Mouse (Mus musculus): ENCODE results near the gene 2210011C24Rik. TPM values are rescaled to one million over a fixed set of nuclear protein-coding genes. Genes with fewer than 3 reads are reported as not detected.

The 2210011C24Rik gene
- total RNA-seq, 2 experiments from 2014 or later, result 1.3 to 3.1 TPM

GRCm38 (mm10) chr8:83972150-83973120 is 39.5 kb downstream of the 2210011C24Rik start, which contains the start of gene Prkaca:
Gene Prkaca, plus strand, starts transcription at chr8:83972993.
- intact Hi-C loops (cut with DNase I), result loop anchor here (1.0 to 2.0 kb wide), 2 partner anchors 17 to 20 kb away; partner anchors contain the start of genes Asf1b and Gm10644

GRCm38 (mm10) chr8:83971661-83972060 is 40.3 kb downstream of the 2210011C24Rik start:
- intact Hi-C loops (cut with DNase I), result loop anchor here (1.0 to 2.0 kb wide), 2 partner anchors 16 to 21 kb away; partner anchors contain the start of genes Asf1b and Gm10644
- no peak for DNase-seq (ENCODE audit: low spot score in 2 of 2)

More at GRCm38 (mm10) chr8:83972150-83973120, 39.5 kb downstream of the 2210011C24Rik start, which contains the start of gene Prkaca:
- DNase-seq (ENCODE audit: low spot score in 2 of 2), result peak; percentile 99 to 100

GRCm38 (mm10) chr8:83971121-83971520 is 40.9 kb downstream of the 2210011C24Rik start:
- intact Hi-C loops (cut with DNase I), result no loop called here
- no peak for DNase-seq (ENCODE audit: low spot score in 2 of 2)

GRCm38 (mm10) chr8:83967701-83968100 is 44.3 kb downstream of the 2210011C24Rik start:
- no peak for DNase-seq (ENCODE audit: low spot score in 2 of 2)
- intact Hi-C loops (cut with DNase I), result no loop called here

- intact Hi-C loops (cut with DNase I), result no loop called here
- no peak for DNase-seq (ENCODE audit: low spot score in 2 of 2)
These were observed 47.8 kb downstream of the 2210011C24Rik start for GRCm38 (mm10) chr8:83964015-83964765.

Small RNA genes within 50 kb of the gene (microRNA-seq; reads per million reads assigned to microRNA genes)
- gene Mir1199, result 3.3 reads per million, percentile 7 among the genes with 10 or more reads in this experiment
- 3.8 reads per million, percentile 10 among the genes with 10 or more reads in this experiment for gene Mir8111

Other genes starting within 250 kb of the 2210011C24Rik start
- gene Adgrl1, start 112.1 kb downstream of the 2210011C24Rik start, total RNA-seq (2021), result 100 to 1,000 TPM; 422 to 433 TPM
- under 1 TPM; 0.25 to 0.54 TPM for gene Gm10644, start 57.0 kb downstream of the 2210011C24Rik start, total RNA-seq (2021)
- under 1 TPM; 0.39 to 0.48 TPM for gene Asf1b, start 56.7 kb downstream of the 2210011C24Rik start, total RNA-seq (2021)
- 100 to 1,000 TPM; 243 to 267 TPM for gene Prkaca, start 39.2 kb downstream of the 2210011C24Rik start, total RNA-seq (2021)
- 10 to 100 TPM; 41.5 to 46.6 TPM for gene Samd1, start 14.5 kb downstream of the 2210011C24Rik start, total RNA-seq (2021)
- gene 1700067K01Rik, start 10.7 kb downstream of the 2210011C24Rik start, total RNA-seq (2021), result under 1 TPM in 1 of 2 experiments, not detected in 1; 0.59 TPM
- gene Palm3, start 9.3 kb upstream of the 2210011C24Rik start, total RNA-seq (2021), result 1 to 10 TPM; 1.7 to 2.7 TPM
- under 1 TPM; 0.49 to 0.52 TPM for gene Il27ra, start 30.4 kb upstream of the 2210011C24Rik start, total RNA-seq (2021)
- gene Rln3, start 32.8 kb upstream of the 2210011C24Rik start, total RNA-seq (2021), result not detected
- gene Gm10643, start 53.0 kb upstream of the 2210011C24Rik start, total RNA-seq (2021), result 1 to 10 TPM; 4.1 to 4.4 TPM
- 10 to 100 TPM; 17.9 to 32.4 TPM for gene Rfx1, start 54.7 kb upstream of the 2210011C24Rik start, total RNA-seq (2021)
- gene Dcaf15, start 92.6 kb upstream of the 2210011C24Rik start, total RNA-seq (2021), result 10 to 100 TPM; 15.7 to 19.8 TPM
- gene Podnl1, start 113.8 kb upstream of the 2210011C24Rik start, total RNA-seq (2021), result not detected
- gene Cc2d1a, start 135.8 kb upstream of the 2210011C24Rik start, total RNA-seq (2021), result 10 to 100 TPM; 51.1 to 53.6 TPM
- 1 to 10 TPM; 1.7 to 2.1 TPM for gene 4930432K21Rik, start 135.9 kb upstream of the 2210011C24Rik start, total RNA-seq (2021)
- gene Nanos3, start 173.0 kb upstream of the 2210011C24Rik start, total RNA-seq (2021), result 1 to 10 TPM; 3.7 to 3.9 TPM
- 10 to 100 TPM; 12.5 to 16.9 TPM for gene Zswim4, start 224.9 kb upstream of the 2210011C24Rik start, total RNA-seq (2021)
- gene D8Ertd738e, start 237.5 kb upstream of the 2210011C24Rik start, total RNA-seq (2021), result 100 to 1,000 TPM; 113 to 146 TPM
- 10 to 100 TPM; 14.4 to 15.9 TPM for gene Mri1, start 245.2 kb upstream of the 2210011C24Rik start, total RNA-seq (2021)

All from left cerebral cortex, postnatal 36 days (tissue).